Mouse (Mus musculus): ENCODE data around the gene Slc25a3. TPM values are rescaled to one million over a fixed set of nuclear protein-coding genes. Genes with fewer than 3 reads are reported as not detected.
A peak's percentile ranks its signal among the peaks of the same experiment; 100 is the strongest.

The Slc25a3 gene
- polyA plus RNA-seq, 1 experiment = 517 TPM

DNA sequence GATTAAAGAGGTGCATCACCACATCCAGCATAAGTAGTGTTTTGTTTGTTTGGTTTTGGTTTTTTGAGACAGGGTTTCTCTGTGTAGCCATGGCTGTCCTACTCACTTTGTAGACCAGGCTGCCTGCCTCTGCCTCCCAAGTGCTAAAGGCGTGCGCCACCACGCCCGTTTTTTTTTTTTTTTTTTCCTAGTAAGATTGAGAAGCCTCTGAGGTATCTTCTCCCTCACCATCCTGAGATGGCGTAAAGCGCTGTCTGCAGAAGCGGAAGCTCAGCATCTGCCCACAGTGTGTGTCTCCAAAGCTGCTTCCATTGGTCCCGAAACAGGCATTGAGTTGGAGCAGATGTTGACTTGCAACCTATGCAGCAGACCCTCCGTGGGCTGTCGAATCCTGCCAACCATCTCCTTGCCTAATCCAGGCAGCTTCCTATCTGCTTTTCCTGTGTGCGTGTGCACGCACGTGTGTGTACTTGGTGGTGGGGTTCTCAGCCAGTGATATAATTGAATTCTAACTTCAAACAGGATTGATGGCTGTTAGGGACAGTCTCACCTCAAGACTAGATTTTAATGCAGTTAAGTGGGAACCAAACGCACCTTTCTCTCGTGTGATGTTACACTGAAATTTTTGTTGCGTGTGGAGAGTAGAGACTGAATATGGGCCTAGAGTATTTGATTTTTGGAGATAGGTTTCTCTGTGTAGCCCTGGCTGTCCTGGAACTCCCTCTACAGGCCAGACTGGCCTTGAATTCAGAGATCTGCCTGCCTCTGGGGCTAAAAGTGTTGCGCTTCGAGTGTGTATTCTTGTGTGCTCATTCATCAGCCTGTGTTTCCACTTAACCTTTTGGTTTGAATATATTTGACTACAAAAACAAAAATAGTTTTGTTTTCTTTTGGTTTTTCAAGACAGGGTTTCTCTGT, 19.7 kb upstream of the Slc25a3 start:
- Histone ChIP-seq H3K27ac (ENCODE audit: insufficient read depth, low read depth, low read length) (no peak overlapping the region), H3K4me3 (ENCODE audit: insufficient read depth, low read length) (no peak overlapping the region), H3K4me1 (ENCODE audit: control insufficient read depth, insufficient read depth, low read length) (peaks cover 20% of the 10 kb centered on the region)
- TF ChIP-seq CTCF (IDR thresholded peaks at IDR 0.05; ENCODE audit: low read depth, low read length) (no peak), POLR2A (IDR thresholded peaks at IDR 0.05; ENCODE audit: borderline replicate concordance, low read depth, low read length) (no peak)

DNA sequence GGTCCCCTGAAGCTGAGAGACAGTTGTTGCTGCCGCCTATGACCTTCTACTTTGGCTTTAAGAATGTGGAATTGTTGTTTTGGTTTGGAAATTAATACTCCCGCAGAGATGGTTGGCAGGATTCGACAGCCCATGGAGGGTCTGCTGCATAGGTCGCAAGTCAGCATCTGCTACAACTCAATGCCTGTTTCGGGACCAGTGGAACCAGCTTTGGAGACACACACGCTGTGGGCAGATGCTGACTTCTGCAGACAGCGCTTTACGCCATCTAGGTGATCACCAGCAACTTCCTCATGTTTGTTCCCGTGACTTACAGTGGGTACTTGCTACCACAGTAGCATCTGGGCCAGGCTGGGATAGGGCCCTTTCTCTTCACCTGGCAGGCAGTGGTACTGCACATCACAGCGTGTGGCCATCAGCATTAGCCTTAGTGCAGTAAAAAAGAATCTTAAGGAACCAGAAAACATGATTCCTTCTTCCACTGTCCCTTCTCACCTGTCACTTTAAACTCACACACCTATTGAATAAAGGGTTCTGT, 18.9 kb upstream of the Slc25a3 start:
- TF ChIP-seq POLR2A (IDR thresholded peaks at IDR 0.05; ENCODE audit: borderline replicate concordance, low read depth, low read length) (no peak), CTCF (IDR thresholded peaks at IDR 0.05; ENCODE audit: low read depth, low read length) (no peak)
- Histone ChIP-seq H3K4me1 (ENCODE audit: control insufficient read depth, insufficient read depth, low read length) (peaks cover 21% of the 10 kb centered on the region), H3K27ac (ENCODE audit: insufficient read depth, low read depth, low read length) (no peak overlapping the region), H3K4me3 (ENCODE audit: insufficient read depth, low read length) (no peak overlapping the region)

DNA sequence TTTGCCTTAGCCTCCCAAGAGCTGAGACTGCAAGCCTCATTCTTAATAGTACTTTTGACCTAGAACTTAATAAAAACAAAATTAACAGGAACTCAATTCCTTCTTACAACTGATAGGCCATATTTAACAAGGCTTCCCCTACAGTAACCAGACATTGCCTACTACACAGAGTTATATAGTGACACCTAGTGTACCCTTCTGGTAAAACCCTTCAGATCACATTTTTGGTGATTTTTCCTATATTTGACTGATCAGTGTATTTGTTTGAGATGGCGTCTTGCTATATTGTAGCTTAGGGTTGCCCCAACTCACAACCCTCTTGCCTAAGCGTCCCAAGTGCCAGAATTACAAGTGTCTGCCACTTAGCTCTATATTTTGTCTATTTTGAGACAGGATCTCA, 17.7 kb upstream of the Slc25a3 start:
- H3K27ac ChIP-seq (ENCODE audit: insufficient read depth, low read depth, low read length) = 0 out of 2 replicates have a peak overlapping the region, but pooled peaks have one; percentile 3
- TF ChIP-seq CTCF (IDR thresholded peaks at IDR 0.05; ENCODE audit: low read depth, low read length) (no peak), POLR2A (IDR thresholded peaks at IDR 0.05; ENCODE audit: borderline replicate concordance, low read depth, low read length) (no peak)
- no peak overlapping the region for H3K4me3 ChIP-seq (ENCODE audit: insufficient read depth, low read length)
- H3K4me1 ChIP-seq (ENCODE audit: control insufficient read depth, insufficient read depth, low read length) = peaks cover 24% of the 10 kb centered on the region

DNA sequence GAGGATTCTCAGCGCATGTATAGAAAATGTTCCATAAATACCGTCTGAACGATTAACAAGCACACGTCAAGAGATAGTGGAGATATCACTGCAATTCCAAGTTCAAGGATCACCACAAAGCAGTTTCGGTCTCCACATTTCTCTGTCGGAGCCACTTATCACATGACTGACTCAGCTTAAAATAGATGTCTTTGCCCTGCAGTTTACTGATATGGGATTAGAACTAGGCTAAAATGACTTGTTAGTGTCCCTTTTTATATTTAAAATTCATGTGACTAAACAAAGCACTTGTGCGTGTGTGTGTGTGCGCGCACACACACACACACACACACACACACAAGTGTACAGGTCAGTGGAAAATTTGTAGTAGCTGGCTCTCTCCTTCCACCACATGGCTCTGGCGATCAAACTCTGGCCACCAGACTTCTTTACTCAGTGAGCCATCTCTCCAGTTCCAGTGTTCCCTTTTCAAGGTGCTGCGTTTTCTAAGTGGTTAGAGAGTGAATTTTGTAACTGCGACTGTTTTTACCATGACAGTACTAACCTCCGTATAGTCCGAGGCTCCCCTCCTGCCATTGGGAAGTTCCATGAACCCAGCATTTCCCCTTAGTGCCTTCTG, 15.4 kb upstream of the Slc25a3 start:
- peak overlapping the region; percentile 100 for H3K27ac ChIP-seq (ENCODE audit: insufficient read depth, low read depth, low read length)

DNA sequence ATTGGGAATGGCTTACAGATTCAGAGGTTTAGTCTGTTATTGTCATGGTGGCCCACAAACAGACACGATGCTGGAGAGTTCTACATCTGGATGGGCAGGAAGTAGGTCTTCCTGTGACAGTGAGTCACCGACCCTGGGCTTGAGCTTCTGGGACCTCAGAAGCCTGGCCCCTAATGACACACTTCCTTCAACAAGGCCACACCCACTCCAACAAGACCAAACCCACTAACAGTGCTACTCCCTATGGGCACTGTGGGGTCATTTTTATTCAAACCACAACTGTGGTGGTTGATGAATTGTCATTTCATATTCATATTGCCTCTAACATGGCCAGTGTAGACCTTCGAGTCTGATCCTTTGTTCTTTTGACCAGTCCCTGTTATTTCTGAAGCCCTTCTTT, 14.5 kb upstream of the Slc25a3 start:
- TF ChIP-seq POLR2A (IDR thresholded peaks at IDR 0.05; ENCODE audit: borderline replicate concordance, low read depth, low read length) = no peak
- TF ChIP-seq CTCF (IDR thresholded peaks at IDR 0.05; ENCODE audit: low read depth, low read length) = no peak
- Histone ChIP-seq H3K4me3 (ENCODE audit: insufficient read depth, low read length) (no peak overlapping the region), H3K27ac (ENCODE audit: insufficient read depth, low read depth, low read length) (peak overlapping the region; percentile 100), H3K4me1 (ENCODE audit: control insufficient read depth, insufficient read depth, low read length) (peaks cover 24% of the 10 kb centered on the region)

More for the DNA sequence above, 15.4 kb upstream of the Slc25a3 start:
- Histone ChIP-seq H3K4me1 (ENCODE audit: control insufficient read depth, insufficient read depth, low read length) (peaks cover 24% of the 10 kb centered on the region), H3K4me3 (ENCODE audit: insufficient read depth, low read length) (no peak overlapping the region)
- no peak for TF ChIP-seq POLR2A (IDR thresholded peaks at IDR 0.05; ENCODE audit: borderline replicate concordance, low read depth, low read length)
- no peak for TF ChIP-seq CTCF (IDR thresholded peaks at IDR 0.05; ENCODE audit: low read depth, low read length)

DNA sequence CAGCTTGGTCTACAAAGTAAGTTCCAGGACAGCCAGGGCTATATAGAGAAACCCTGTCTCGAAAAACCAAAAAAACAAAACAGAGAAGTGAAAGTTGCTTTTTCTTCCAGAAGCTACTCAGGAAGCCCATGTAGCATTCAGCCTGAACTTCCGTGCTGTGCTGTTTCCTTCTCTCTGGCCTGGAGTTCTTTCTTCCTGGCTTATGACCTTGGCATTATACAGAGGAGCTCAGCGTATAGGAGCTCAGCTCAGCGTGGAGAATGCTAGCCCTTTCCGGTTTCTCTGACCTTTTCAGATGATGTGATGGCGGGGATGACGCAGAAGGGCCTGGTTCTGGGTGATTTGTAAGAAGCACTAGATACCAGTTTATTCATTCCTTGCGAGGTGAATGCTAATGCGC, 13.5 kb upstream of the Slc25a3 start:
- Histone ChIP-seq H3K27ac (ENCODE audit: insufficient read depth, low read depth, low read length) (peak overlapping the region; percentile 100), H3K4me3 (ENCODE audit: insufficient read depth, low read length) (peak overlapping the region; percentile 63), H3K4me1 (ENCODE audit: control insufficient read depth, insufficient read depth, low read length) (peaks cover 24% of the 10 kb centered on the region)
- no peak for TF ChIP-seq CTCF (IDR thresholded peaks at IDR 0.05; ENCODE audit: low read depth, low read length)
- TF ChIP-seq POLR2A (IDR thresholded peaks at IDR 0.05; ENCODE audit: borderline replicate concordance, low read depth, low read length) = 0 out of 2 replicates have a peak, but pooled peaks have one; percentile 8

DNA sequence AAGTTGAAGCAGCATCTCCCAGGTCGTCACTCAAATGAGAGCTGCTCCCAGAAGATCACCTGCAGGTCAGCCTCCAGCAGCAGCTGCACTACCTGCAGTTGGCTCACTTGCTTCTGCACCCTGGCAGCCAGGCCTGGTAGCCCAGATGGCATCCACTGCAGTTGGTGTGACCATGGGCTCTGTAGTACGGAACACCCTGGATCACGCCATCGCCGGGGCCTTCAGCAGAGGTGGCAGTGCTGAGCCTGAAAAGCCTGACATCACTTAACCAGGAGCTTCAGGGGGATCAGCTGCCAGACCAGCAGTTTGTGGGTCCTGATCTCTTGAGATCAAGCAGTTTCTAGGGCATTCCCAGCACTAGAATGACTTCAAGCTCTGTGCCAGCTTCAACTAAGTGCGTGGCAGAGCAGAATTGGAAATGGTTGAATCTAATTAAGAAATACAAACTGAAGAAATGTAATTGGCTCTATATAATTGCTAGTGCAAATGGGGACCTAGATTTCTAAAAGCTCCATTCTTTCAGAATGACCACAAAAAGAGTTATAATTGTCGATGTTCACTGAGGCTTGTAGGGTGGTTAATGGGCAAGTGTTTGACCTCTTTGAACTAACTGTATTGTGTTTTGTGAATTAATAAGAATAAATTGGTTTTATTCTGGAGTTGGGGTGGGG, 11.6 kb upstream of the Slc25a3 start:
- Histone ChIP-seq H3K4me3 (ENCODE audit: insufficient read depth, low read length) (no peak overlapping the region), H3K27ac (ENCODE audit: insufficient read depth, low read depth, low read length) (no peak overlapping the region), H3K4me1 (ENCODE audit: control insufficient read depth, insufficient read depth, low read length) (peaks cover 22% of the 10 kb centered on the region)
- TF ChIP-seq POLR2A (IDR thresholded peaks at IDR 0.05; ENCODE audit: borderline replicate concordance, low read depth, low read length) = no peak
- TF ChIP-seq CTCF (IDR thresholded peaks at IDR 0.05; ENCODE audit: low read depth, low read length) = no peak

DNA sequence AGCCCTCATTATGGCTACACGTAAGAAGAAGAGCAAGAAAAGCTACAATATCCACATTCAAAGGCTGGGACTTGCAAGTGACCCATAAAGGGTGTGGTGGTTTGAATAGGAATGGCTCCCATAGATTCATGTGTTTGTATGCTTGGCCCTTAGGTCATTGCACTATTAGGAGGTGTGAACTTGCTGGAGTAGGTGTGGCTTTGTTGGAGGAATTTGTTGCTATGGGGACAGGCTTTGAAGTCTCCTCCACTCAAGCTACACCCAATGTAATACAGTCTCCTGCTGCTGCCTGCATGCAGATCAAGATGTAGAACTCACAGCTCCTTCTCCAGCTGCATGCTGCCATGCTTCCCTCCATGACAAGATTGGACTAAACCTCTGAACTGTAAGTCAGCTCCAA, 7.7 kb upstream of the Slc25a3 start:
- TF ChIP-seq CTCF (IDR thresholded peaks at IDR 0.05; ENCODE audit: low read depth, low read length) (no peak), POLR2A (IDR thresholded peaks at IDR 0.05; ENCODE audit: borderline replicate concordance, low read depth, low read length) (no peak)
- H3K27ac ChIP-seq (ENCODE audit: insufficient read depth, low read depth, low read length) = no peak overlapping the region
- H3K4me1 ChIP-seq (ENCODE audit: control insufficient read depth, insufficient read depth, low read length) = peaks cover 8% of the 10 kb centered on the region
- H3K4me3 ChIP-seq (ENCODE audit: insufficient read depth, low read length) = no peak overlapping the region

DNA sequence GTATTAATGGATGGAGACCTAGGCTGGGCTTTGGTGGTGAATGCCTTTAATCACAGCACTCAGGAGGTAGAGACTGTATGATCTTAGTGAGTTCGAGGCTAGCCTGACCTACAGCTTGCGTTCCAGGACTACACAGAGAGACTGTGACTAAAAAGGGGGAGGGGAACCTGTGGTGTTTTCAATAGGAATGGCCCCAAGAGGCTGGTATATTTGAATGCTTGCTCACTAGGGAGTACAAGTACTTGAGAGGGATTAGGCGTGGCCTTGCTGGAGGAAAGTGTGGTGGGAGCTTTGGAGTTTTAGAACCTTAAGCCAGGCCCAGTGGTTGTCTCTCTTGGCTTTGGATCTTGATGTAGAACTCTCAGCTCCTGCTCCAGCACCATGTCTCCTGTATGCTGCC, 6.9 kb upstream of the Slc25a3 start:
- H3K4me1 ChIP-seq (ENCODE audit: control insufficient read depth, insufficient read depth, low read length) = peaks cover 8% of the 10 kb centered on the region
- TF ChIP-seq POLR2A (IDR thresholded peaks at IDR 0.05; ENCODE audit: borderline replicate concordance, low read depth, low read length) (no peak), CTCF (IDR thresholded peaks at IDR 0.05; ENCODE audit: low read depth, low read length) (no peak)
- no peak overlapping the region for H3K4me3 ChIP-seq (ENCODE audit: insufficient read depth, low read length)
- no peak overlapping the region for H3K27ac ChIP-seq (ENCODE audit: insufficient read depth, low read depth, low read length)
